Mouse (Mus musculus): ENCODE data around the gene Upb1.

DNA sequence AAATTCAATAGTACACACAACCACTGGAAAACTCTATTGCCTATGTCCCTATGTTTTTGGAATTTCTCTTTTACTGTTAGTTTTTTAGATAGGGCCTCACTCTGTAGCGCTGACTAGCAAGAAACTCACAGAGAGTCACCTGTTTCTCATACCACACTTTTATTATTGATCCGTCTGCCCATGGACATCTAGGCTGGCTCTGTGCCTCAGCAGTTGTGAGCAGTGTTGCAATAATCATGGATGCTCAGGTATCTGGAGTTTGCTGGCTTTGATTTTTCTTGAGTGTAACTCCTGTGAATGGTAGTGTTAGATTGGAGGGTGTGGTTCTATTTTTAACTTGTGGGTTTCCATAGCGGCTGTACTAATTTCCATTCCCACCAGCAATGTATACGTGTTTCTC, 45.6 kb upstream of the Upb1 start:
- no peak for TF ChIP-seq EP300 (IDR thresholded peaks at IDR 0.05; ENCODE audit: low read length)
- no peak for TF ChIP-seq BHLHE40 (IDR thresholded peaks at IDR 0.05; ENCODE audit: low read depth, low read length)
- no peak for TF ChIP-seq SIN3A (IDR thresholded peaks at IDR 0.05; ENCODE audit: low read length)
- TF ChIP-seq TBP (conservative IDR thresholded peaks at IDR 0.05; ENCODE audit: low read depth, low read length), result no peak
- TF ChIP-seq CTCF (conservative IDR thresholded peaks at IDR 0.05 in 1 of 2, IDR thresholded peaks at IDR 0.05 in 1 of 2; ENCODE audit: low read depth in 2 of 2, low read length in 2 of 2), result no peak
- TF ChIP-seq POLR2AphosphoS2 (IDR thresholded peaks at IDR 0.05; ENCODE audit: low read depth, low read length), result no peak
- TF ChIP-seq POLR2A (IDR thresholded peaks at IDR 0.05; ENCODE audit: low read depth, low read length), result no peak
- no peak for TF ChIP-seq UBTF (IDR thresholded peaks at IDR 0.05; ENCODE audit: low read depth, low read length)
- TF ChIP-seq ZC3H11A (IDR thresholded peaks at IDR 0.05; ENCODE audit: low read depth, low read length), result no peak
- TF ChIP-seq MEF2A (IDR thresholded peaks at IDR 0.05; ENCODE audit: borderline replicate concordance, low read depth, low read length), result no peak

Measured in CH12.LX (cell line).